Mouse (Mus musculus): Measurements from ENCODE around the gene Krtcap3.
"Not testable (repeated sequence)": the region's sequence is repeated elsewhere in the genome, so short reads cannot be mapped to it uniquely, and the experiment has no call there.

Krtcap3 gene

GRCm38 (mm10) chr5:31251541-31252101, at the start of gene Krtcap3:
Gene Krtcap3, plus strand, starts transcription at chr5:31251691.
- DNase-seq (ENCODE audit: low spot score), result no peak

- DNase-seq (ENCODE audit: low spot score), result peak; percentile 86
Measured at GRCm38 (mm10) chr5:31201742-31202590, 49.5 kb upstream of the Krtcap3 start, which contains the start of gene Zfp513. Gene Zfp513, minus strand, starts transcription at chr5:31202303.

GRCm38 (mm10) chr5:31202933-31203332, 48.6 kb upstream of the Krtcap3 start:
- no peak for DNase-seq (ENCODE audit: low spot score)

GRCm38 (mm10) chr5:31203866-31204265, 47.6 kb upstream of the Krtcap3 start:
- no peak for DNase-seq (ENCODE audit: low spot score)

GRCm38 (mm10) chr5:31204421-31204820, 47.1 kb upstream of the Krtcap3 start:
- no peak for DNase-seq (ENCODE audit: low spot score)

- DNase-seq (ENCODE audit: low spot score), result not testable (repeated sequence)
Measured at GRCm38 (mm10) chr5:31216554-31216953, 34.9 kb upstream of the Krtcap3 start.

GRCm38 (mm10) chr5:31218294-31218693, 33.2 kb upstream of the Krtcap3 start:
- no peak for DNase-seq (ENCODE audit: low spot score)

GRCm38 (mm10) chr5:31219070-31219469, 32.4 kb upstream of the Krtcap3 start:
- DNase-seq (ENCODE audit: low spot score), result no peak

GRCm38 (mm10) chr5:31219474-31219873, 32.0 kb upstream of the Krtcap3 start:
- DNase-seq (ENCODE audit: low spot score), result no peak

- no peak for DNase-seq (ENCODE audit: low spot score)
Measured at GRCm38 (mm10) chr5:31219911-31220447, 31.5 kb upstream of the Krtcap3 start.

GRCm38 (mm10) chr5:31220448-31221303, 30.8 kb upstream of the Krtcap3 start, which contains the start of gene Ppm1g:
Gene Ppm1g, minus strand, starts transcription at chr5:31220687.
- DNase-seq (ENCODE audit: low spot score), result peak; percentile 99

GRCm38 (mm10) chr5:31221304-31221945, 30.1 kb upstream of the Krtcap3 start:
- DNase-seq (ENCODE audit: low spot score), result no peak

GRCm38 (mm10) chr5:31222696-31223095, 28.8 kb upstream of the Krtcap3 start:
- DNase-seq (ENCODE audit: low spot score), result no peak

- no peak for DNase-seq (ENCODE audit: low spot score)
Measured at GRCm38 (mm10) chr5:31226641-31227040, 24.9 kb upstream of the Krtcap3 start.

- peak; percentile 92 for DNase-seq (ENCODE audit: low spot score)
Measured at GRCm38 (mm10) chr5:31240637-31241521, 10.6 kb upstream of the Krtcap3 start, which contains the start of the genes Nrbp1 and Gm9970. Gene Nrbp1, plus strand, starts transcription at chr5:31240864. Gene Gm9970, minus strand, starts transcription at chr5:31241232.

GRCm38 (mm10) chr5:31241522-31242034, 9.9 kb upstream of the Krtcap3 start:
- no peak for DNase-seq (ENCODE audit: low spot score)

- no peak for DNase-seq (ENCODE audit: low spot score)
Measured at GRCm38 (mm10) chr5:31242191-31242590, 9.3 kb upstream of the Krtcap3 start.

GRCm38 (mm10) chr5:31250716-31251115, 775 bp upstream of the Krtcap3 start:
- no peak for DNase-seq (ENCODE audit: low spot score)

- no peak for DNase-seq (ENCODE audit: low spot score)
Measured at GRCm38 (mm10) chr5:31252151-31252550, 660 bp downstream of the Krtcap3 start.

Data from ovary, postnatal 14 days (tissue).